Mouse (Mus musculus): ENCODE results near the gene Ccdc38. TPM values are rescaled to one million over a fixed set of nuclear protein-coding genes. Genes with fewer than 3 reads are reported as not detected.
A peak's percentile ranks its signal among the peaks of the same experiment; 100 is the strongest.

Ccdc38 gene
- polyA plus RNA-seq (2015; fragmentation: Nextera tagmentation; extraction: Ambion mirVana), result 0.25 and 0.35 TPM in 2 replicates

GRCm38 (mm10) chr10:93540431-93541210, at the start of gene Ccdc38:
Gene Ccdc38 (plus strand): TSS chr10:93540632.
- no peaks in the 10 kb centered on the region; the same call in 1 of the 2 replicates for H3K27me3 ChIP-seq (ENCODE audit: control insufficient read depth, insufficient read depth, low read length)
- no peaks in the 10 kb centered on the region for H3K36me3 ChIP-seq (ENCODE audit: control insufficient read depth, insufficient read depth, low read length)
- H3K4me1 ChIP-seq (ENCODE audit: control insufficient read depth, insufficient read depth, low read length), result peaks cover 8% of the 10 kb centered on the region
- peak; percentile 4; the same call in 1 of the 2 replicates for ATAC-seq (ENCODE audit: insufficient read depth, low FRiP score)
- WGBS, result 53% methylated on average over 17 of the region's 17 CpGs
- H3K4me3 ChIP-seq (replicated peaks; ENCODE audit: low read length), result peak within 1 kb of the TSS; percentile 48
- no peak within 1 kb of the TSS for H3K27ac ChIP-seq (ENCODE audit: low read length)
- H3K9me3 ChIP-seq (replicated peaks; ENCODE audit: control insufficient read depth, low read length), result no peaks in the 10 kb centered on the region
- H3K4me2 ChIP-seq (ENCODE audit: low read depth, low read length), result peak within 1 kb of the TSS; percentile 72
- peak within 1 kb of the TSS; percentile 61 for H3K9ac ChIP-seq (ENCODE audit: low read length)

- no peaks in the 10 kb centered on the region for H3K27me3 ChIP-seq (ENCODE audit: control insufficient read depth, insufficient read depth, low read length)
- no peaks in the 10 kb centered on the region for H3K9me3 ChIP-seq (replicated peaks; ENCODE audit: control insufficient read depth, low read length)
- 69% methylated on average over 10 of the region's 10 CpGs for WGBS
- H3K4me3 ChIP-seq (replicated peaks; ENCODE audit: low read length), result no peak overlapping the region
- no peak for ATAC-seq (ENCODE audit: insufficient read depth, low FRiP score)
- H3K36me3 ChIP-seq (ENCODE audit: control insufficient read depth, insufficient read depth, low read length), result no peaks in the 10 kb centered on the region
- H3K9ac ChIP-seq (ENCODE audit: low read length), result no peak overlapping the region
- H3K4me2 ChIP-seq (ENCODE audit: low read depth, low read length), result no peak overlapping the region
- no peak overlapping the region for H3K27ac ChIP-seq (ENCODE audit: low read length)
- H3K4me1 ChIP-seq (ENCODE audit: control insufficient read depth, insufficient read depth, low read length), result no peaks in the 10 kb centered on the region
These were observed 39.6 kb upstream of the Ccdc38 start for GRCm38 (mm10) chr10:93500864-93501263.

GRCm38 (mm10) chr10:93501346-93501745, 39.1 kb upstream of the Ccdc38 start:
- 72% methylated on average over 10 of the region's 10 CpGs for WGBS
- Histone ChIP-seq H3K9ac (ENCODE audit: low read length) (no peak overlapping the region), H3K27me3 (ENCODE audit: control insufficient read depth, insufficient read depth, low read length) (no peaks in the 10 kb centered on the region), H3K4me2 (ENCODE audit: low read depth, low read length) (no peak overlapping the region), H3K36me3 (ENCODE audit: control insufficient read depth, insufficient read depth, low read length) (no peaks in the 10 kb centered on the region), H3K4me1 (ENCODE audit: control insufficient read depth, insufficient read depth, low read length) (no peaks in the 10 kb centered on the region), H3K4me3 (replicated peaks; ENCODE audit: low read length) (no peak overlapping the region), H3K9me3 (replicated peaks; ENCODE audit: control insufficient read depth, low read length) (no peaks in the 10 kb centered on the region), H3K27ac (ENCODE audit: low read length) (no peak overlapping the region)
- no peak for ATAC-seq (ENCODE audit: insufficient read depth, low FRiP score)

GRCm38 (mm10) chr10:93508383-93508970, 32.0 kb upstream of the Ccdc38 start:
- Histone ChIP-seq H3K27me3 (ENCODE audit: control insufficient read depth, insufficient read depth, low read length) (no peaks in the 10 kb centered on the region), H3K9ac (ENCODE audit: low read length) (no peak overlapping the region), H3K4me2 (ENCODE audit: low read depth, low read length) (no peak overlapping the region), H3K27ac (ENCODE audit: low read length) (no peak overlapping the region), H3K9me3 (replicated peaks; ENCODE audit: control insufficient read depth, low read length) (no peaks in the 10 kb centered on the region), H3K4me1 (ENCODE audit: control insufficient read depth, insufficient read depth, low read length) (no peaks in the 10 kb centered on the region), H3K36me3 (ENCODE audit: control insufficient read depth, insufficient read depth, low read length) (no peaks in the 10 kb centered on the region), H3K4me3 (replicated peaks; ENCODE audit: low read length) (no peak overlapping the region)
- 73% methylated on average over 7 of the region's 7 CpGs for WGBS
- no peak for ATAC-seq (ENCODE audit: insufficient read depth, low FRiP score)

- no peak overlapping the region for H3K27ac ChIP-seq (ENCODE audit: low read length)
- no peaks in the 10 kb centered on the region for H3K9me3 ChIP-seq (replicated peaks; ENCODE audit: control insufficient read depth, low read length)
- no peak for ATAC-seq (ENCODE audit: insufficient read depth, low FRiP score)
- 77% methylated on average over 15 of the region's 15 CpGs for WGBS
- H3K4me1 ChIP-seq (ENCODE audit: control insufficient read depth, insufficient read depth, low read length), result no peaks in the 10 kb centered on the region
- H3K4me3 ChIP-seq (replicated peaks; ENCODE audit: low read length), result no peak overlapping the region
- H3K27me3 ChIP-seq (ENCODE audit: control insufficient read depth, insufficient read depth, low read length), result no peaks in the 10 kb centered on the region
- no peak overlapping the region for H3K4me2 ChIP-seq (ENCODE audit: low read depth, low read length)
- H3K9ac ChIP-seq (ENCODE audit: low read length), result no peak overlapping the region
- H3K36me3 ChIP-seq (ENCODE audit: control insufficient read depth, insufficient read depth, low read length), result no peaks in the 10 kb centered on the region
These were observed 30.8 kb upstream of the Ccdc38 start for GRCm38 (mm10) chr10:93509532-93510153.

- no peak overlapping the region for H3K4me2 ChIP-seq (ENCODE audit: low read depth, low read length)
- H3K9me3 ChIP-seq (replicated peaks; ENCODE audit: control insufficient read depth, low read length), result no peaks in the 10 kb centered on the region
- no peak for ATAC-seq (ENCODE audit: insufficient read depth, low FRiP score)
- H3K9ac ChIP-seq (ENCODE audit: low read length), result no peak overlapping the region
- no peaks in the 10 kb centered on the region for H3K27me3 ChIP-seq (ENCODE audit: control insufficient read depth, insufficient read depth, low read length)
- H3K4me1 ChIP-seq (ENCODE audit: control insufficient read depth, insufficient read depth, low read length), result no peaks in the 10 kb centered on the region
- WGBS, result 32% methylated on average over 1 of the region's 1 CpGs
- no peaks in the 10 kb centered on the region for H3K36me3 ChIP-seq (ENCODE audit: control insufficient read depth, insufficient read depth, low read length)
- no peak overlapping the region for H3K27ac ChIP-seq (ENCODE audit: low read length)
- no peak overlapping the region for H3K4me3 ChIP-seq (replicated peaks; ENCODE audit: low read length)
These were observed 25.0 kb upstream of the Ccdc38 start for GRCm38 (mm10) chr10:93515419-93515818.

DNA sequence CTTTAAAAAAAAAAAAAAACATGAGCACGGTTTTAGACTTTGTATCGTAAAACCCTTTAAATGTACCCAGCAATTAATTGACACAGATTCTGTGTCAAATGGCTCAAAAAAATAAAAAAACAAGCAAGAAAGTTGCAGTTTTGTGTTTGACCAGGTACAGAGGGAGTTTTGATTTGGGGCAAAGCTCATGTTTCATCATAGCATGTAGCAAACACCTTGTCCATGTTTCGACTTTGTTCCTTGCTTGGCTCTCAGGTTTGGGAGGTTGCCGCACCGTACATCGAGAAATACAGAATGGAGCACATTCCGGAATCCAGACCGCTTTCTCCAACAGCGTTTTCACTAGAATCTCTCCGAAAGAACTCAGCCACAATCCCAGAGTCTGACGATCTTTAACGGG, 24.5 kb upstream of the Ccdc38 start:
- Histone ChIP-seq H3K9me3 (replicated peaks; ENCODE audit: control insufficient read depth, low read length) (no peaks in the 10 kb centered on the region), H3K4me1 (ENCODE audit: control insufficient read depth, insufficient read depth, low read length) (no peaks in the 10 kb centered on the region), H3K4me2 (ENCODE audit: low read depth, low read length) (no peak overlapping the region), H3K36me3 (ENCODE audit: control insufficient read depth, insufficient read depth, low read length) (no peaks in the 10 kb centered on the region), H3K9ac (ENCODE audit: low read length) (no peak overlapping the region), H3K27ac (ENCODE audit: low read length) (no peak overlapping the region), H3K27me3 (ENCODE audit: control insufficient read depth, insufficient read depth, low read length) (no peaks in the 10 kb centered on the region), H3K4me3 (replicated peaks; ENCODE audit: low read length) (no peak overlapping the region)
- no peak for ATAC-seq (ENCODE audit: insufficient read depth, low FRiP score)
- 82% methylated on average over 12 of the region's 12 CpGs for WGBS

DNA sequence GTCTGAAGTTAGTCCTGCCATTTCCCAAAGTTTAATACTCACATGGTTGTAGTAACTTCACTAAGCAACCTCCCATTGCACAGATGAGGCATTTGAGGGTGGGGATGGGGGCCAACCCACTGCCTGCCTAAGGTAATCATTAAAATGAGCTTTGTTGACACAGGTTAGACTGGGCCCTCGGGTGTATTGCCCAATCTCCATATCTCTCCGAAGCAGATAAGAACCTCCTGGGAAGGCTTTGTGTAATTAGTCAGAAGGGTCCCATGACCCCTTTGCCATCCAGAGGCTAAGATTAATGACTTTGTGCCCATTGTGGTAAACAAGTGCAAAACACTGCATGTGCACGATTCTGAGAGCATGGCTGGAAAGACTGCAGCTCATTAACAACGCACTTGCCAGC, 22.7 kb upstream of the Ccdc38 start:
- peak; percentile 92 for ATAC-seq (ENCODE audit: insufficient read depth, low FRiP score)
- no peak overlapping the region for H3K27ac ChIP-seq (ENCODE audit: low read length)
- H3K27me3 ChIP-seq (ENCODE audit: control insufficient read depth, insufficient read depth, low read length), result no peaks in the 10 kb centered on the region
- H3K4me3 ChIP-seq (replicated peaks; ENCODE audit: low read length), result no peak overlapping the region
- no peaks in the 10 kb centered on the region for H3K9me3 ChIP-seq (replicated peaks; ENCODE audit: control insufficient read depth, low read length)
- WGBS, result 15% methylated on average over 4 of the region's 4 CpGs
- no peaks in the 10 kb centered on the region for H3K4me1 ChIP-seq (ENCODE audit: control insufficient read depth, insufficient read depth, low read length)
- H3K9ac ChIP-seq (ENCODE audit: low read length), result no peak overlapping the region
- no peak overlapping the region for H3K4me2 ChIP-seq (ENCODE audit: low read depth, low read length)
- H3K36me3 ChIP-seq (ENCODE audit: control insufficient read depth, insufficient read depth, low read length), result no peaks in the 10 kb centered on the region

DNA sequence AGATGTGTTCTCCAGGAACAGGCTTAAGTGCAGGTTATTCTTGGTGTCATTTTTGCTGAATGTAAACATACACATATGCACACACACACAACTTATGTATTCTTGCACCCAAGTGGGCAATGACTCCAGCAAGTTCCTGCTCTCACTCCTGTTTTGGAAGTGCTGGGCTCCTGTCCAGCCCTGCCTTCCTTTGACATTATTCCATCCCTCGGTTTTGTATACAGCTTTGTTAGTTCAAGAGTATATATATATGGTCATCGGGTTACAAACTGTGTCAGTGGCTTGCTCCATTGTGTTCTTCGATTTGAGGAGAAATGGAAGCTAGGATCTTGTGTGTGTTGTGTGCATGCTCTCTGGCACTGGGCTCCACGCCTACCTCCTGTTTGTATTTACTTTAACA, 22.2 kb upstream of the Ccdc38 start:
- Histone ChIP-seq H3K36me3 (ENCODE audit: control insufficient read depth, insufficient read depth, low read length) (no peaks in the 10 kb centered on the region), H3K9ac (ENCODE audit: low read length) (no peak overlapping the region), H3K4me2 (ENCODE audit: low read depth, low read length) (no peak overlapping the region), H3K4me1 (ENCODE audit: control insufficient read depth, insufficient read depth, low read length) (no peaks in the 10 kb centered on the region), H3K27ac (ENCODE audit: low read length) (peak overlapping the region; percentile 25; the same call in 1 of the 2 replicates), H3K9me3 (replicated peaks; ENCODE audit: control insufficient read depth, low read length) (no peaks in the 10 kb centered on the region), H3K27me3 (ENCODE audit: control insufficient read depth, insufficient read depth, low read length) (no peaks in the 10 kb centered on the region), H3K4me3 (replicated peaks; ENCODE audit: low read length) (no peak overlapping the region)
- WGBS, result 68% methylated on average over 4 of the region's 4 CpGs
- no peak for ATAC-seq (ENCODE audit: insufficient read depth, low FRiP score)

Measured in stomach, embryonic 16.5 days (tissue).